Mouse (Mus musculus) neutrophil, adult 5-6 weeks (primary cell): Measurements from ENCODE around the gene Snupn. TPM values are rescaled to one million over a fixed set of nuclear protein-coding genes. Genes with fewer than 3 reads are reported as not detected.
"Not testable (repeated sequence)": the region's sequence is repeated elsewhere in the genome, so short reads cannot be mapped to it uniquely, and the experiment has no call there.

Experiments
- ATAC-seq: fragments of 151-379, 151-347 bp; 2 replicates; pipeline ENCODE4 v1.8.0; 2017; ENCODE audit warnings: mild to moderate bottlenecking, moderate TSS enrichment; ENCODE audit not compliant: insufficient number of reproducible peaks, poor library complexity, low FRiP score, severe bottlenecking; ENCODE audit errors: extremely low read depth
- total RNA-seq: library from RNA; stranded (forward); fragments of 200-1000 nt; gene quantifications from 2 replicates; pipeline ENCODE4 v1.2.3, GENCODE M21; 2017

Gene Snupn
- total RNA-seq, 1 experiment from 2014 or later: 5.2 TPM

- ATAC-seq: peak; percentile 56
These were observed 22.5 kb upstream of the Snupn start, which contains the start of gene Snx33 for GRCm38 (mm10) chr9:56928041-56928811. TSS of gene Snx33 (minus strand) at chr9:56928371.

- no peak for ATAC-seq
These were observed 21.2 kb upstream of the Snupn start for GRCm38 (mm10) chr9:56929496-56929895.

GRCm38 (mm10) chr9:56930556-56930955, 20.1 kb upstream of the Snupn start:
- ATAC-seq: no peak

- ATAC-seq: no peak
These were observed 13.8 kb upstream of the Snupn start for GRCm38 (mm10) chr9:56936861-56937222.

- ATAC-seq: peak; percentile 94
These were observed 13.2 kb upstream of the Snupn start, which contains the start of gene Imp3 for GRCm38 (mm10) chr9:56937223-56938160. TSS of gene Imp3 (plus strand) at chr9:56937475.

GRCm38 (mm10) chr9:56938374-56938773, 12.3 kb upstream of the Snupn start:
- ATAC-seq: no peak

GRCm38 (mm10) chr9:56947481-56947880, 3.2 kb upstream of the Snupn start:
- peak; percentile 43; the same call in 1 of the 2 replicates for ATAC-seq

GRCm38 (mm10) chr9:56948699-56949098, 2.0 kb upstream of the Snupn start:
- not testable (repeated sequence) for ATAC-seq

GRCm38 (mm10) chr9:56949767-56950166, 911 bp upstream of the Snupn start:
- ATAC-seq: no peak

GRCm38 (mm10) chr9:56953562-56953961, 2.9 kb downstream of the Snupn start:
- ATAC-seq: no peak

- no peak for ATAC-seq
These were observed 6.4 kb downstream of the Snupn start for GRCm38 (mm10) chr9:56956966-56957675.

- no peak for ATAC-seq
These were observed 8.0 kb downstream of the Snupn start for GRCm38 (mm10) chr9:56958689-56959088.

- ATAC-seq: no peak
These were observed 10.9 kb downstream of the Snupn start for GRCm38 (mm10) chr9:56961591-56961990.

- no peak for ATAC-seq
These were observed 19.5 kb downstream of the Snupn start for GRCm38 (mm10) chr9:56970158-56970557.

GRCm38 (mm10) chr9:56973960-56974524, 23.4 kb downstream of the Snupn start:
- no peak for ATAC-seq

GRCm38 (mm10) chr9:56975199-56975598, 24.5 kb downstream of the Snupn start:
- ATAC-seq: no peak

- ATAC-seq: no peak
These were observed 29.5 kb downstream of the Snupn start for GRCm38 (mm10) chr9:56980186-56980585.

GRCm38 (mm10) chr9:56981502-56981901, 30.8 kb downstream of the Snupn start:
- ATAC-seq: no peak
